Mouse (Mus musculus) bone marrow macrophage, adult 2 months (primary cell): ENCODE data around the gene Usp47.

Experiments
- CTCF ChIP-seq: IDR thresholded peaks from 2 replicates; pipeline ENCODE4 v1.5.1; 2012; ENCODE audit warnings: low read depth, mild to moderate bottlenecking, low read length, moderate library complexity
- POLR2A ChIP-seq: IDR thresholded peaks from 2 replicates; pipeline ENCODE4 v1.6.1; 2012; ENCODE audit warnings: mild to moderate bottlenecking, low read depth, low read length, borderline replicate concordance

DNA sequence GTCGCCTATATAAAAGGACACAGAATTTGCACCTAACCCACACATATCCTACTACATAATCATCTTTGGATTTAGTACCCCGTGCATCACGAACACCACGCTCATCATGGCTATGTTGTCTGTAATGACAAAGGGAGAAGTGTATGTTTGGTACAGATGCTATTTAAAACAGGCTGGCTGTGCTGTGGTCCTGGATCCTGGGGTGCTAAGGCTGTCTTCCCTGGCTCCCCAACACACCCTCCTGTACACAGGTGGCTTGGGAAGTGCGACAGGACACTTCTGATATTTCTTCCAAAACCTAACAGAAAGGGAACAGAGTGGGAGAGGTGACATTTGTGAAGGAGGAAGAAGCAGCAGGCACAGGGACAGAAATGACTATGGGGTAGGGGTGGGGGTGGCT, 100.3 kb downstream of the Usp47 start:
- no peak for TF ChIP-seq POLR2A
- no peak for TF ChIP-seq CTCF
